Comparison of ENCODE assay signal across 32 mouse cellular contexts in the genomic region with DNA sequence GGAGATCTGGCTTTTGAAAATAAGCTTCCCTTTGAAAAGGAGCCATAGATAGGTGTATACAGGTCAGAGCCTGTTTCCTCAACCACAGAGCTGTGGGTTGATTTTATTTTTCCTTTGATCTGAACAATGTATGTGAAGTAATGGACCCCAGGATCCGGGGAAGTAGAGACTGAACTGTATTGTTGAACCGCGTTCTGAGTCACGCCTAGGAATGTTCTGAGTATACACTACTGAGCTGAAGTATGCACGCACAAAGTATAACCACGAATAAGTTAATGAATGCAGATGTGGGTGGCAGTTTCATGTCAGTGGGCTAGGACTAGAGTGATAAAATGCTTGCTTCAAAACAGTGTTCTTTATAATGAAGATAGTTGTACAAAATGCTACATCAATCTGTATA.
A peak's percentile ranks its signal among the peaks of the same experiment; 100 is the strongest.
DNase-seq lines count a peak whose midpoint lies in the region; ATAC-seq and TF ChIP-seq lines count a peak whose summit lies in the region.
"Had no signal": no experiment of that assay in that cellular context is flagged by ENCODE, and none has a peak within 500 bp of the region (broad histone marks: within the 10 kb centered on the region; RNA-seq: fewer than 3 reads in every experiment).

No protein-coding gene starts in this region.

- WGBS in limb, embryonic 11.5 days: 80% methylated on average over 6 of the region's 6 CpGs
- WGBS in limb, embryonic 10.5 days: 88% methylated on average over 6 of the region's 6 CpGs
- 78% methylated on average over 6 of the region's 6 CpGs for WGBS in stomach, embryonic 14.5 days
- 52% methylated on average over 6 of the region's 6 CpGs for WGBS in stomach, postnatal 0 days
- WGBS in stomach, embryonic 16.5 days: 69% methylated on average over 6 of the region's 6 CpGs

- ATAC-seq in limb, embryonic 11.5 days (ENCODE audit: insufficient number of reproducible peaks, low FRiP score, low TSS enrichment, low read depth): peak; percentile 39; the same call in 1 of the 2 replicates
- ATAC-seq in stomach, embryonic 14.5 days (ENCODE audit: insufficient number of reproducible peaks, insufficient read depth, low FRiP score, low read depth): peak; percentile 69
- no peak for ATAC-seq in stomach, postnatal 0 days (ENCODE audit: low FRiP score, low TSS enrichment)
- ATAC-seq in stomach, embryonic 16.5 days (ENCODE audit: insufficient read depth, low FRiP score): peak; percentile 50
- ATAC-seq: forebrain, embryonic 15.5 days; inflammation-experienced regulatory T-cells, adult 6 months; liver, embryonic 12.5 days; liver, postnatal 0 days; midbrain, embryonic 13.5 days had no signal

- TF ChIP-seq EP300 in stomach, postnatal 0 days (optimal IDR thresholded peaks at IDR 0.05): no peak

- no peak for TF ChIP-seq CTCF in stomach, postnatal 0 days (IDR thresholded peaks at IDR 0.05; ENCODE audit: low read depth)
- TF ChIP-seq CTCF in embryonic fibroblast, embryonic 13.5 days (IDR thresholded peaks at IDR 0.05; ENCODE audit: borderline replicate concordance, insufficient read depth, low read length): no peak

- no peak for DNase-seq in limb, embryonic 11.5 days (ENCODE audit: low spot score)
- no peak for DNase-seq in limb, embryonic 10.5 days (ENCODE audit: low spot score)
- DNase-seq in stomach, postnatal 0 days (ENCODE audit: low spot score): no peak
- no peak for DNase-seq in layer of hippocampus, adult 8-10 months (ENCODE audit: low spot score in 2 of 2)
- no peak for DNase-seq in layer of hippocampus, postnatal 14 days (ENCODE audit: low spot score in 2 of 2)
- DNase-seq: adrenal gland, postnatal 25 days; B cell, adult 2 months; cerebellum, adult 18-20 months; cerebellum, postnatal 10 days; heart, adult 2 months; heart, postnatal 4 days; kidney, adult 8-10 months; kidney, postnatal 10 days; layer of hippocampus, adult 9-11 months; liver, postnatal 0 days; lung, postnatal 36 days; retina, postnatal 1 day; right cerebral cortex, postnatal 14 days; thymus, postnatal 4 days had no signal

- H3K27me3 ChIP-seq in limb, embryonic 11.5 days (ENCODE audit: control insufficient read depth, insufficient read depth, low read length): no peaks in the 10 kb centered on the region
- no peaks in the 10 kb centered on the region for H3K27me3 ChIP-seq in limb, embryonic 10.5 days (ENCODE audit: low read depth, poor library complexity, severe bottlenecking)
- no peaks in the 10 kb centered on the region for H3K27me3 ChIP-seq in stomach, embryonic 14.5 days (ENCODE audit: control insufficient read depth, insufficient read depth, low read length)
- no peaks in the 10 kb centered on the region for H3K27me3 ChIP-seq in stomach, postnatal 0 days (ENCODE audit: control insufficient read depth, insufficient read depth, low read length)
- H3K27me3 ChIP-seq in stomach, embryonic 16.5 days (ENCODE audit: control insufficient read depth, insufficient read depth, low read length): no peaks in the 10 kb centered on the region
- H3K27me3 ChIP-seq: CH12.LX; forebrain, embryonic 15.5 days; heart, embryonic 12.5 days; liver, embryonic 12.5 days; megakaryocyte, embryonic 14.5 days; midbrain, embryonic 13.5 days; neural tube, embryonic 15.5 days had no signal

- H3K4me1 ChIP-seq in limb, embryonic 11.5 days (ENCODE audit: control insufficient read depth, insufficient read depth, low read length): no peaks in the 10 kb centered on the region
- H3K4me1 ChIP-seq in limb, embryonic 10.5 days: no peaks in the 10 kb centered on the region
- H3K4me1 ChIP-seq in stomach, embryonic 14.5 days (ENCODE audit: control insufficient read depth, insufficient read depth, low read length): no peaks in the 10 kb centered on the region
- H3K4me1 ChIP-seq in stomach, postnatal 0 days (replicated peaks; ENCODE audit: control insufficient read depth, insufficient read depth): no peaks in the 10 kb centered on the region
- no peaks in the 10 kb centered on the region for H3K4me1 ChIP-seq in embryonic fibroblast, embryonic 13.5 days (ENCODE audit: control insufficient read depth, insufficient read depth, low read length)
- H3K4me1 ChIP-seq in stomach, embryonic 16.5 days (ENCODE audit: control insufficient read depth, insufficient read depth, low read length): no peaks in the 10 kb centered on the region
- H3K4me1 ChIP-seq: forebrain, embryonic 10.5 days; forebrain, embryonic 15.5 days; heart, embryonic 12.5 days; liver, embryonic 12.5 days; megakaryocyte, embryonic 14.5 days; midbrain, embryonic 13.5 days; neural tube, embryonic 15.5 days had no signal

- no peak overlapping the region for H3K27ac ChIP-seq in limb, embryonic 11.5 days (replicated peaks; ENCODE audit: low read depth, low read length)
- no peak overlapping the region for H3K27ac ChIP-seq in limb, embryonic 10.5 days
- no peak overlapping the region for H3K27ac ChIP-seq in stomach, embryonic 14.5 days (ENCODE audit: low read length)
- no peak overlapping the region for H3K27ac ChIP-seq in stomach, postnatal 0 days (replicated peaks)
- peak overlapping the region; percentile 68 for H3K27ac ChIP-seq in embryonic fibroblast, embryonic 13.5 days (ENCODE audit: insufficient read depth, low read length)
- H3K27ac ChIP-seq in stomach, embryonic 16.5 days (ENCODE audit: low read length): no peak overlapping the region
- H3K27ac ChIP-seq: forebrain, embryonic 10.5 days; forebrain, embryonic 15.5 days; heart, adult 2 months; hindbrain, embryonic 14.5 days; liver, embryonic 12.5 days; midbrain, embryonic 13.5 days; neural tube, embryonic 15.5 days had no signal

- no peaks in the 10 kb centered on the region for H3K9me3 ChIP-seq in limb, embryonic 11.5 days (ENCODE audit: control insufficient read depth, low read length)
- H3K9me3 ChIP-seq in limb, embryonic 10.5 days (replicated peaks): no peaks in the 10 kb centered on the region
- H3K9me3 ChIP-seq in stomach, embryonic 14.5 days (ENCODE audit: control insufficient read depth, low read depth, low read length): no peaks in the 10 kb centered on the region
- no peaks in the 10 kb centered on the region for H3K9me3 ChIP-seq in stomach, postnatal 0 days (ENCODE audit: control insufficient read depth, low read length)
- H3K9me3 ChIP-seq in stomach, embryonic 16.5 days (replicated peaks; ENCODE audit: control insufficient read depth, low read length): no peaks in the 10 kb centered on the region
- H3K9me3 ChIP-seq: forebrain, embryonic 10.5 days; forebrain, embryonic 15.5 days; heart, embryonic 12.5 days; liver, embryonic 12.5 days; megakaryocyte, embryonic 14.5 days; midbrain, embryonic 13.5 days; neural tube, embryonic 15.5 days had no signal

- no peak overlapping the region for H3K4me2 ChIP-seq in limb, embryonic 11.5 days (ENCODE audit: low read depth, severe bottlenecking)
- no peak overlapping the region for H3K4me2 ChIP-seq in stomach, embryonic 14.5 days (replicated peaks; ENCODE audit: low read depth, low read length)
- no peak overlapping the region for H3K4me2 ChIP-seq in stomach, postnatal 0 days (replicated peaks; ENCODE audit: low read depth)
- no peak overlapping the region for H3K4me2 ChIP-seq in stomach, embryonic 16.5 days (ENCODE audit: low read depth, low read length)
- H3K4me2 ChIP-seq: forebrain, embryonic 15.5 days; heart, embryonic 12.5 days; hindbrain, embryonic 14.5 days; liver, embryonic 12.5 days; midbrain, embryonic 13.5 days; neural tube, embryonic 15.5 days had no signal

- no peak for TF ChIP-seq POLR2A in embryonic fibroblast, embryonic 13.5 days (IDR thresholded peaks at IDR 0.05; ENCODE audit: low read depth, low read length)

- no peak overlapping the region for H3K9ac ChIP-seq in limb, embryonic 11.5 days (ENCODE audit: low read length)
- H3K9ac ChIP-seq in stomach, embryonic 14.5 days (replicated peaks; ENCODE audit: low read depth, low read length): no peak overlapping the region
- no peak overlapping the region for H3K9ac ChIP-seq in stomach, postnatal 0 days (ENCODE audit: low read length)
- no peak overlapping the region for H3K9ac ChIP-seq in stomach, embryonic 16.5 days (ENCODE audit: low read length)
- H3K9ac ChIP-seq: forebrain, embryonic 15.5 days; heart, embryonic 12.5 days; hindbrain, embryonic 14.5 days; liver, embryonic 12.5 days; liver, postnatal 0 days; midbrain, embryonic 13.5 days; neural tube, embryonic 15.5 days had no signal

- no peaks in the 10 kb centered on the region for H3K36me3 ChIP-seq in limb, embryonic 11.5 days (ENCODE audit: control insufficient read depth, insufficient read depth, low read length)
- H3K36me3 ChIP-seq in limb, embryonic 10.5 days: no peaks in the 10 kb centered on the region
- H3K36me3 ChIP-seq in stomach, embryonic 14.5 days (ENCODE audit: control insufficient read depth, insufficient read depth, low read length): no peaks in the 10 kb centered on the region
- H3K36me3 ChIP-seq in stomach, postnatal 0 days (ENCODE audit: control insufficient read depth, insufficient read depth, low read length): no peaks in the 10 kb centered on the region
- no peaks in the 10 kb centered on the region for H3K36me3 ChIP-seq in stomach, embryonic 16.5 days (ENCODE audit: control insufficient read depth, insufficient read depth, low read length)
- H3K36me3 ChIP-seq: forebrain, embryonic 10.5 days; forebrain, embryonic 15.5 days; heart, embryonic 12.5 days; liver, embryonic 12.5 days; midbrain, embryonic 13.5 days; neural tube, embryonic 15.5 days had no signal

- no peak overlapping the region for H3K4me3 ChIP-seq in limb, embryonic 11.5 days (ENCODE audit: low read depth, low read length)
- H3K4me3 ChIP-seq in limb, embryonic 10.5 days: no peak overlapping the region
- H3K4me3 ChIP-seq in stomach, embryonic 14.5 days (ENCODE audit: low read depth, low read length): no peak overlapping the region
- H3K4me3 ChIP-seq in stomach, postnatal 0 days (ENCODE audit: low read depth, low read length): no peak overlapping the region
- H3K4me3 ChIP-seq in embryonic fibroblast, embryonic 13.5 days (ENCODE audit: insufficient read depth, low read length): no peak overlapping the region
- H3K4me3 ChIP-seq in stomach, embryonic 16.5 days (replicated peaks; ENCODE audit: low read length): no peak overlapping the region
- H3K4me3 ChIP-seq: forebrain, embryonic 10.5 days; forebrain, embryonic 15.5 days; heart, adult 2 months; heart, embryonic 12.5 days; liver, embryonic 12.5 days; megakaryocyte, embryonic 14.5 days; midbrain, embryonic 13.5 days; neural tube, embryonic 15.5 days had no signal
